ENCODE assay signal across 8 mouse cellular contexts in genomic region chr3:127837972-127838644, GRCm38 (mm10). TPM values are rescaled to one million over a fixed set of nuclear protein-coding genes. Genes with fewer than 3 reads are reported as not detected.
DNase-seq lines count a peak whose midpoint lies in the region; ATAC-seq lines count a peak whose summit lies in the region.

No protein-coding gene starts in this region.

- H3K4me1 ChIP-seq in kidney, embryonic 16.5 days (ENCODE audit: insufficient read depth, low read length), result peaks cover 20% of the 10 kb centered on the region
- H3K4me1 ChIP-seq in hindbrain, embryonic 15.5 days (replicated peaks), result peaks cover 25% of the 10 kb centered on the region
- peaks cover 23% of the 10 kb centered on the region for H3K4me1 ChIP-seq in midbrain, embryonic 16.5 days (ENCODE audit: control insufficient read depth, insufficient read depth, low read length)

- H3K9me3 ChIP-seq in kidney, embryonic 16.5 days (ENCODE audit: low read length), result no peaks in the 10 kb centered on the region
- no peaks in the 10 kb centered on the region for H3K9me3 ChIP-seq in hindbrain, embryonic 15.5 days
- H3K9me3 ChIP-seq in midbrain, embryonic 16.5 days (replicated peaks; ENCODE audit: control insufficient read depth, low read length, poor library complexity, severe bottlenecking), result no peaks in the 10 kb centered on the region

- 29% methylated on average over 8 of the region's 8 CpGs for WGBS in kidney, embryonic 16.5 days
- WGBS in hindbrain, embryonic 15.5 days, result 35% methylated on average over 8 of the region's 8 CpGs
- 32% methylated on average over 8 of the region's 8 CpGs for WGBS in midbrain, embryonic 16.5 days

- no peaks in the 10 kb centered on the region for H3K27me3 ChIP-seq in kidney, embryonic 16.5 days (ENCODE audit: insufficient read depth, low read length)
- H3K27me3 ChIP-seq in hindbrain, embryonic 15.5 days, result no peaks in the 10 kb centered on the region
- no peaks in the 10 kb centered on the region for H3K27me3 ChIP-seq in midbrain, embryonic 16.5 days (ENCODE audit: control insufficient read depth, insufficient read depth, low read depth, low read length)

- intact Hi-C loops in left cerebral cortex, postnatal 14 days (cut with DNase I), result loop anchor here (10.0 kb wide), 1 partner anchor 213 kb away; no protein-coding TSS in a partner anchor

- H3K27ac ChIP-seq in kidney, embryonic 16.5 days (ENCODE audit: low read length), result peak overlapping the region; percentile 94
- peak overlapping the region; percentile 93 for H3K27ac ChIP-seq in hindbrain, embryonic 15.5 days (replicated peaks)
- H3K27ac ChIP-seq in midbrain, embryonic 16.5 days (ENCODE audit: low read length), result peak overlapping the region; percentile 92; the same call in 1 of the 2 replicates

- H3K4me2 ChIP-seq in kidney, embryonic 16.5 days (replicated peaks; ENCODE audit: low read depth, low read length), result peak overlapping the region; percentile 63
- H3K4me2 ChIP-seq in hindbrain, embryonic 15.5 days, result peak overlapping the region; percentile 71
- H3K4me2 ChIP-seq in midbrain, embryonic 16.5 days (ENCODE audit: low read length), result peak overlapping the region; percentile 69

- no peak for DNase-seq in kidney, postnatal 14 days
- no peak for DNase-seq in right cerebral cortex, adult 2 months (ENCODE audit: low spot score in 2 of 2)
- no peak for DNase-seq in left cerebral cortex, postnatal 14 days (ENCODE audit: low spot score in 2 of 2)

- H3K9ac ChIP-seq in kidney, embryonic 16.5 days (replicated peaks; ENCODE audit: low read length), result peak overlapping the region; percentile 92
- H3K9ac ChIP-seq in hindbrain, embryonic 15.5 days, result peak overlapping the region; percentile 83
- H3K9ac ChIP-seq in midbrain, embryonic 16.5 days (ENCODE audit: low read depth, low read length), result peak overlapping the region; percentile 95

- H3K36me3 ChIP-seq in kidney, embryonic 16.5 days (ENCODE audit: insufficient read depth, low read length), result no peaks in the 10 kb centered on the region
- H3K36me3 ChIP-seq in hindbrain, embryonic 15.5 days, result no peaks in the 10 kb centered on the region
- no peaks in the 10 kb centered on the region for H3K36me3 ChIP-seq in midbrain, embryonic 16.5 days (ENCODE audit: control insufficient read depth, insufficient read depth, low read length)

- no peak for ATAC-seq in kidney, embryonic 16.5 days (ENCODE audit: low FRiP score, low TSS enrichment)
- ATAC-seq in common myeloid progenitor, adult 5-6 weeks (replicated peaks; ENCODE audit: low read depth, poor library complexity, severe bottlenecking), result peak; percentile 2
- no peak; the same call in 1 of the 2 replicates for ATAC-seq in hindbrain, embryonic 15.5 days (ENCODE audit: low FRiP score, low read depth)
- ATAC-seq in midbrain, embryonic 16.5 days, result no peak
- no peak for ATAC-seq in megakaryocyte progenitor cell, adult 5-6 weeks (replicated peaks; ENCODE audit: poor library complexity)

- H3K4me3 ChIP-seq in kidney, embryonic 16.5 days (ENCODE audit: low read length), result peak overlapping the region; percentile 88
- H3K4me3 ChIP-seq in hindbrain, embryonic 15.5 days, result peak overlapping the region; percentile 74
- H3K4me3 ChIP-seq in midbrain, embryonic 16.5 days (ENCODE audit: low read depth, low read length), result peak overlapping the region; percentile 88

RNA-seq across cellular contexts. Expression of gene Ap1ar, which starts 0.8 kb away (rescaled TPM):
- 49.3 and 50.9 TPM in 2 replicates for polyA plus RNA-seq in kidney, embryonic 16.5 days (2015; fragmentation: Nextera tagmentation; extraction: Ambion mirVana)
- total RNA-seq in common myeloid progenitor, adult 5-6 weeks (2017), result 70.9 and 81.0 TPM in 2 replicates
- polyA plus RNA-seq in hindbrain, embryonic 15.5 days (2015; fragmentation: Nextera tagmentation; extraction: Ambion mirVana), result 90.4 and 104 TPM in 2 replicates
- 90.2 and 92.1 TPM in 2 replicates for polyA plus RNA-seq in midbrain, embryonic 16.5 days (2015; fragmentation: Nextera tagmentation; extraction: Ambion mirVana)
- 60.0 and 69.6 TPM in 2 replicates for total RNA-seq in megakaryocyte progenitor cell, adult 5-6 weeks (2015)
- 56.3 and 71.7 TPM in 2 replicates for total RNA-seq in megakaryocyte progenitor cell, adult 5-6 weeks (2017)
- total RNA-seq in left cerebral cortex, postnatal 14 days (2021), result 10 to 100 TPM; 71.3 to 74.1 TPM

RNA-seq across cellular contexts. Expression of gene Tifa, which starts 48.5 kb away (rescaled TPM):
- polyA plus RNA-seq in kidney, embryonic 16.5 days (2015; fragmentation: Nextera tagmentation; extraction: Ambion mirVana), result 4.3 and 5.4 TPM in 2 replicates
- 34.5 and 46.9 TPM in 2 replicates for total RNA-seq in common myeloid progenitor, adult 5-6 weeks (2017)
- polyA plus RNA-seq in hindbrain, embryonic 15.5 days (2015; fragmentation: Nextera tagmentation; extraction: Ambion mirVana), result 2.9 and 3.9 TPM in 2 replicates
- 3.1 and 3.8 TPM in 2 replicates for polyA plus RNA-seq in midbrain, embryonic 16.5 days (2015; fragmentation: Nextera tagmentation; extraction: Ambion mirVana)
- 56.4 and 60.7 TPM in 2 replicates for total RNA-seq in megakaryocyte progenitor cell, adult 5-6 weeks (2015)
- 53.6 and 57.0 TPM in 2 replicates for total RNA-seq in megakaryocyte progenitor cell, adult 5-6 weeks (2017)
- total RNA-seq in left cerebral cortex, postnatal 14 days (2021), result 1 to 10 TPM; 3.8 to 6.3 TPM

RNA-seq across cellular contexts. Expression of gene Alpk1, which starts 57.8 kb away (rescaled TPM):
- 1.2 TPM in 2 replicates for polyA plus RNA-seq in kidney, embryonic 16.5 days (2015; fragmentation: Nextera tagmentation; extraction: Ambion mirVana)
- 8.1 and 10.4 TPM in 2 replicates for total RNA-seq in common myeloid progenitor, adult 5-6 weeks (2017)
- 0.68 and 0.71 TPM in 2 replicates for polyA plus RNA-seq in hindbrain, embryonic 15.5 days (2015; fragmentation: Nextera tagmentation; extraction: Ambion mirVana)
- 0.38 and 0.73 TPM in 2 replicates for polyA plus RNA-seq in midbrain, embryonic 16.5 days (2015; fragmentation: Nextera tagmentation; extraction: Ambion mirVana)
- total RNA-seq in megakaryocyte progenitor cell, adult 5-6 weeks (2015), result 7.1 and 10.3 TPM in 2 replicates
- total RNA-seq in megakaryocyte progenitor cell, adult 5-6 weeks (2017), result 13.6 and 19.1 TPM in 2 replicates
- total RNA-seq in left cerebral cortex, postnatal 14 days (2021), result 1 to 10 TPM; 3.9 to 4.9 TPM

RNA-seq across cellular contexts. Expression of gene Fam241a, which starts 58.0 kb away (rescaled TPM):
- 3.7 and 5.0 TPM in 2 replicates for polyA plus RNA-seq in kidney, embryonic 16.5 days (2015; fragmentation: Nextera tagmentation; extraction: Ambion mirVana)
- total RNA-seq in common myeloid progenitor, adult 5-6 weeks (2017), result 20.1 and 22.3 TPM in 2 replicates
- polyA plus RNA-seq in hindbrain, embryonic 15.5 days (2015; fragmentation: Nextera tagmentation; extraction: Ambion mirVana), result 7.0 and 8.7 TPM in 2 replicates
- 6.8 and 8.5 TPM in 2 replicates for polyA plus RNA-seq in midbrain, embryonic 16.5 days (2015; fragmentation: Nextera tagmentation; extraction: Ambion mirVana)
- total RNA-seq in megakaryocyte progenitor cell, adult 5-6 weeks (2015), result 34.4 and 38.7 TPM in 2 replicates
- total RNA-seq in megakaryocyte progenitor cell, adult 5-6 weeks (2017), result 21.0 and 27.7 TPM in 2 replicates
- 1 to 10 TPM; 4.2 to 4.8 TPM for total RNA-seq in left cerebral cortex, postnatal 14 days (2021)
